Mouse (Mus musculus): Measurements from ENCODE around the gene Trim28. TPM values are rescaled to one million over a fixed set of nuclear protein-coding genes. Genes with fewer than 3 reads are reported as not detected.

Trim28 gene
- polyA plus RNA-seq, 1 experiment: 453 TPM

DNA sequence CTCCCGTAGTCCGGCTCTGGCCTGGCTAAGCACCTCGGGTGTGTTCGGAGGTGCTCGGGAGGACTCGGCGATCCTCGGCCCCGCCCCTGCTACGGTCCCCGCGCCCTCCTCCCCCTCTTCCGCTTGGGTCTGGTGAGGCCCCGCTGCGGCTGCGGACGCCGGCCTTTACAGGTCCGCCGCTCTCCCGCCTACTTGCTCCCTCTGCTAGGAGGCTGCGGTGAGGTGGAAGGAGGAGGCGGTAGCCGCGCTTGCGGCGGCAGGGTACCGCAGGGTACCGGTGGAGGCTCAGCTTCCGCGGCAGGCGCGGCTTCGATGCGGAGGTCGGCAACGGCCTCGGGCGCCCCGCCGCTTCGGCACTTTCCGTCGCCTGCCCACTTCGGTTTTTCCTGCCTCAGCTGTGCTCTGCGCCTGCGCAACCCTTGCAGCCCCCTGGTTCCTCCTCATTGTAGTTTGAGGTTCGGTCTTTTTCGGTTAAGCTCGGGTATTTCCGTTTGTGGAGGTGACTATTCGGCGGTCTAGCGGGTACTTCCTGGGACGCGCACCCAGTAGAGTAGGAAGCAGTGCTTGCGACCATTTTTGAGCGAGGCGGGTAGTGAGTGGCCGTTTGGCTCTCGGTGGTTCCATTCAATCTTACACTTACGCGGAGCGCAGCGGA lies 39.1 kb downstream of the Trim28 start, which contains the start of gene Ube2m:
Gene Ube2m, minus strand, starts transcription at position 375 of the 655 bp plus-strand sequence.
- Histone ChIP-seq H3K4me3 (ENCODE audit: insufficient read depth, low read length) (peak within 1 kb of the TSS; percentile 87), H3K27ac (ENCODE audit: insufficient read depth, low read length) (peak within 1 kb of the TSS; percentile 100), H3K4me1 (ENCODE audit: control insufficient read depth, insufficient read depth, low read length) (peaks cover 12% of the 10 kb centered on the region; the same call in 1 of the 2 replicates)
- no peak for TF ChIP-seq CTCF (IDR thresholded peaks at IDR 0.05; ENCODE audit: borderline replicate concordance, insufficient read depth, low read length)
- peak; percentile 93 for TF ChIP-seq POLR2A (IDR thresholded peaks at IDR 0.05; ENCODE audit: low read depth, low read length)

DNA sequence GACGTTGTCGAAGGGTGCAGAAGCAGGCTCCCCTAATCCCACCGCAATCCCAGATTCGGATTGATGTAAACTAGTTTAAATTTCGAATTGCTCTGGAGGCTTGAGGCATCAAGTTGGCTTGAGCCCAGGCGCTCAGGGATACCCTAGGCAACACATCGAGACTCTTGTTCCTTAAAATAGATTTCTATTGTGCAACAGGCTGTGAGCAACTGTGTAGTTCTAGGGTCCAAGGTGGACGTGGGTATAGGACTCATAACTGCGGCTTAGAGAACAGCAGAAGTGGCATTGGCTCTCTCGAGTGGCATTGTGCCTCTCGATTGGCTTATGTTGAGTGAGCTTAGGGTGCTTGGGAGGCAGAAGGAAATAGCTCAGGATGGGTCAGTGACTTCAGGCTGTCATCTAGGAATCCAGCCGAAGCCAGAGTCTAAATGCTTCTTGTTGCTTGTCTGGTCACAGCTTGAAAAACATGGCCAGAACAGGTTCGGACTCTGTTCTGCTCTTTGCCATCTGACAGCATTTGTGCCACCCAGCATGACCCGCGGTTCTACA lies 39.8 kb downstream of the Trim28 start:
- peak overlapping the region; percentile 100 for H3K27ac ChIP-seq (ENCODE audit: insufficient read depth, low read length)
- H3K4me1 ChIP-seq (ENCODE audit: control insufficient read depth, insufficient read depth, low read length): peaks cover 8% of the 10 kb centered on the region; the same call in 1 of the 2 replicates
- peak overlapping the region; percentile 74 for H3K4me3 ChIP-seq (ENCODE audit: insufficient read depth, low read length)
- peak; percentile 37; the same call in 1 of the 2 replicates for TF ChIP-seq POLR2A (IDR thresholded peaks at IDR 0.05; ENCODE audit: low read depth, low read length)
- no peak for TF ChIP-seq CTCF (IDR thresholded peaks at IDR 0.05; ENCODE audit: borderline replicate concordance, insufficient read depth, low read length)

DNA sequence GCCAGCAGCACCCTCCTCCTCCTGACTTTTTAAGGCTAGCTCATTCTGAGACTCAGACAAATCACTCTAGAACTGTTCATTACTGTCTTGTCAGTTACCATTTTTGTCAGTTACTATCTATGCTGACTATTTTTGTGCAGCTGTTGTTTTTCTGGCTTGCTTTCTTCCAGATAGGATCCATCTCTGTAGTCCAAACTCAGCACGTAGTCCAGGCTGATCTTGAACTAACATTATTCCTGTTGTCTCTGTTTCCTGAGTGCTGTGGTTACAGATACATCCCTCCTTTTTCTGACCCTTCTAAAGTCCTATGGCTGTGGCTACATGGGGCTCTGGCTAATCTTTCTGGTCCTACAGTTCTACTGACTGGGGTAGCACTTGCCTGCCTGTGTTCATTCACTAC lies 40.3 kb downstream of the Trim28 start:
- TF ChIP-seq CTCF (IDR thresholded peaks at IDR 0.05; ENCODE audit: borderline replicate concordance, insufficient read depth, low read length) (no peak), POLR2A (IDR thresholded peaks at IDR 0.05; ENCODE audit: low read depth, low read length) (no peak)
- H3K4me1 ChIP-seq (ENCODE audit: control insufficient read depth, insufficient read depth, low read length): peaks cover 8% of the 10 kb centered on the region; the same call in 1 of the 2 replicates
- H3K4me3 ChIP-seq (ENCODE audit: insufficient read depth, low read length): peak overlapping the region; percentile 74
- peak overlapping the region; percentile 100; the same call in 1 of the 2 replicates for H3K27ac ChIP-seq (ENCODE audit: insufficient read depth, low read length)

DNA sequence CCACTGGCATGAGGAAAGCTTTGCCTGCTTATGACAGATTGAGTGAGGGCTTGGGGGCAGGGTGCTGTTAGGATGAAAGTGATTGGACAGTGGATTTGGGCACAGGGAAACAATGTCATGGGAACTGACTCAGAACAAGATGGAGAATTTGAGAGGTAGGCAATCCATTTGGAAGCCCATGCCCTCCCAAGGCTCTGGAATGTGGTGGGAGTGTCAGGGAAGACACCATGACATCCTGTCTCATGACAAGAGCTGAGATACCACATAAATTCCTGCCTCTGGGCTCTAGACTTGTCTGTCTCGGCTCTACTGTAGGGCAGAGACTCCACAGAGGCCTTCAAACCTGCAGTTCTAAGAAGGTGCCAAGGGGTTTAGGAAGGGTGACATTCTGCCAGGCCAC lies 42.3 kb downstream of the Trim28 start:
- Histone ChIP-seq H3K4me1 (ENCODE audit: control insufficient read depth, insufficient read depth, low read length) (peaks cover 2% of the 10 kb centered on the region; the same call in 1 of the 2 replicates), H3K27ac (ENCODE audit: insufficient read depth, low read length) (no peak overlapping the region), H3K4me3 (ENCODE audit: insufficient read depth, low read length) (no peak overlapping the region)
- TF ChIP-seq CTCF (IDR thresholded peaks at IDR 0.05; ENCODE audit: borderline replicate concordance, insufficient read depth, low read length) (no peak), POLR2A (IDR thresholded peaks at IDR 0.05; ENCODE audit: low read depth, low read length) (no peak)

DNA sequence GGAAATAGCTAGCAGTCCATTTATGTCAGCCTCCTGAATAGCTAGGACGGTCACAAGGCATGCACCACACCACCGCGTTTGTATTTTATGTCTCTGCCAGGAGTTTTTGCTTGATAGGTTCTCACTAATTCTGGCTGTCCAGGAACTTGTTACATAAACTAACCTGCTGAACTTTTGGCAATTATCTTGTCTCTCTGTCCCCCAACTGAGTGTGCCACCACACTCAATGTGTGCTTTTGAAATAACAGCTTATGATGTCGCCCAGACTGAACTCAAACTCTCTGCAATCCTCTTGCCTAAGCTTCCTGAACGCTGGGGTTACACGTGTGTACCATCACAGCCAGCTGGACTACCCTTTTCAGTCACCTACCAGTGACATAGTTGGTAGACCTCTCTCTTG lies 43.6 kb downstream of the Trim28 start:
- Histone ChIP-seq H3K27ac (ENCODE audit: insufficient read depth, low read length) (no peak overlapping the region), H3K4me1 (ENCODE audit: control insufficient read depth, insufficient read depth, low read length) (no peaks in the 10 kb centered on the region), H3K4me3 (ENCODE audit: insufficient read depth, low read length) (no peak overlapping the region)
- TF ChIP-seq CTCF (IDR thresholded peaks at IDR 0.05; ENCODE audit: borderline replicate concordance, insufficient read depth, low read length): no peak
- no peak; the same call in 1 of the 2 replicates for TF ChIP-seq POLR2A (IDR thresholded peaks at IDR 0.05; ENCODE audit: low read depth, low read length)

DNA sequence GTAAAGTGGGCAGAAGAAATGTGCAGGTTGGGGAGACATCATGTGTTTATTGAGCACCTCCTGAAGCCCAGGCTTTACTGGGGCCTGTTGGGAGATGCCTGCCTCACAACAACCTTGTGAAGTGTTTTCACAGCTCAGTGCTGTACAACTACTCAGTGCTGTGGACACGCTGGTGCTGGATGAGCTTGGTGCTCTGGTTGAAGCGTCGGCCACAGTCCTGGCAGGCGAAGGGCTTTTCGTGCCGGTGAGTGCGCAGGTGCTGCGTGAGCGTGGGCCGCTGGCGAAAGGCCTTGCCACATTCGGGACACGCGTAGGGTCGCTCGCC lies 44.2 kb downstream of the Trim28 start:
- TF ChIP-seq CTCF (IDR thresholded peaks at IDR 0.05; ENCODE audit: borderline replicate concordance, insufficient read depth, low read length) (no peak), POLR2A (IDR thresholded peaks at IDR 0.05; ENCODE audit: low read depth, low read length) (no peak)
- Histone ChIP-seq H3K4me3 (ENCODE audit: insufficient read depth, low read length) (no peak overlapping the region), H3K4me1 (ENCODE audit: control insufficient read depth, insufficient read depth, low read length) (no peaks in the 10 kb centered on the region), H3K27ac (ENCODE audit: insufficient read depth, low read length) (no peak overlapping the region)

DNA sequence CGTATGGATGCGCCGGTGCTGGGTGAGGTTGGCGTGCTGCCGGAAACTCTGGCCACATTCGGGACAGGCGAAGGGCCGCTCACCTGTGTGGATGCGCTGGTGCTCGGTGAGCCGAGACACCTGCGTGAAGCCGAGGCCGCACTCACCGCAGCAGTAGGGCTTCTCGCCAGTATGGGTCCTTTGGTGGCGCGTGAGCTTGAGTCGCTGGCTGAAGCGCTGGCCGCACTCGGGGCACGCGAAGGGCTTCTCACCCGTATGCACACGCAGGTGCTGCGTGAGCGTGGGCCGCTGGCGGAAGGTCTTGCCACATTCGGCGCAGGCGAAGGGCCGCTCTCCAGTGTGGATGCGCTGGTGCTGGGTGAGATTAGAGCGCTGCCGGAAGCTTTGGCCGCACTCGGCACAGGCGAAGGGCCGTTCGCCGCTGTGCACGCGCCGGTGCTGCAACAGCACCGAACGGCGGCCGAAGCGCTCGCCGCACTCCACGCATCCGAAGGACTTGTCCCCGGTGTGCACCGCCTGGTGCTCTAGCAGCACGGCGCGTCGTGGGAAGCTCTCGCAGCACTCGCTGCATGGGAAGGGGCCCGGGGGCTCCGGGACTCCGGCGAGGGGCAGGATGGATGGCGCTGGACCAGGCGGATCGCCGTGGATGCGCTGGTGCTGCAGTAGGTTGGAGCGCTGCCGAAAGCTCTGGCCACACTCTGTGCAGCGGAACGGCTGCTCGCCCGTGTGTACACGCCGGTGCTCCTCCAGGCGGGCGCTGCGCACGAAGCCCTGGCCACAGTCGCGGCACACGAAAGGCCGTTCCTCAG lies 44.7 kb downstream of the Trim28 start:
- H3K27ac ChIP-seq (ENCODE audit: insufficient read depth, low read length): no peak overlapping the region
- TF ChIP-seq CTCF (IDR thresholded peaks at IDR 0.05; ENCODE audit: borderline replicate concordance, insufficient read depth, low read length): no peak
- TF ChIP-seq POLR2A (IDR thresholded peaks at IDR 0.05; ENCODE audit: low read depth, low read length): no peak
- H3K4me3 ChIP-seq (ENCODE audit: insufficient read depth, low read length): peak overlapping the region; percentile 8; the same call in 1 of the 2 replicates
- no peaks in the 10 kb centered on the region for H3K4me1 ChIP-seq (ENCODE audit: control insufficient read depth, insufficient read depth, low read length)

DNA sequence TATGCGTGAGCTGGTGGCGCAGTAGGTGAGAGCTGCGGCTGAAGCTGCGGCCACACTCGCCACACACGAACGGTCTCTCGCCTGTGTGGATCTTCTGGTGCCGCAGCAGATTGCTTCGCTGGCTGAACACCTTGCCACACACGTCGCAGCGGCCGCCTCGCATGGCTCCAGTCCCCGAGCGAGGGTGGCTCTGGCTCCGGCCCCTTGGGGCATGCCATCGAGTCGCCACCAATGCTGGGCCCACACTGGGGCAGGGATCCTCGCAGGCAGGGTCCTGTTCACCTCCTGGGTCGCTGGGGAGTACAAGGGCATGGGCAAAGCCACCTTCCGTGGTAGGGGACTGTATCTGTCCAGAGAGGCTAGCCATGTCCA lies 45.3 kb downstream of the Trim28 start:
- Histone ChIP-seq H3K27ac (ENCODE audit: insufficient read depth, low read length) (no peak overlapping the region), H3K4me1 (ENCODE audit: control insufficient read depth, insufficient read depth, low read length) (no peaks in the 10 kb centered on the region), H3K4me3 (ENCODE audit: insufficient read depth, low read length) (0 out of 2 replicates have a peak overlapping the region, but pooled peaks have one; percentile 8)
- TF ChIP-seq CTCF (IDR thresholded peaks at IDR 0.05; ENCODE audit: borderline replicate concordance, insufficient read depth, low read length): no peak
- TF ChIP-seq POLR2A (IDR thresholded peaks at IDR 0.05; ENCODE audit: low read depth, low read length): no peak

DNA sequence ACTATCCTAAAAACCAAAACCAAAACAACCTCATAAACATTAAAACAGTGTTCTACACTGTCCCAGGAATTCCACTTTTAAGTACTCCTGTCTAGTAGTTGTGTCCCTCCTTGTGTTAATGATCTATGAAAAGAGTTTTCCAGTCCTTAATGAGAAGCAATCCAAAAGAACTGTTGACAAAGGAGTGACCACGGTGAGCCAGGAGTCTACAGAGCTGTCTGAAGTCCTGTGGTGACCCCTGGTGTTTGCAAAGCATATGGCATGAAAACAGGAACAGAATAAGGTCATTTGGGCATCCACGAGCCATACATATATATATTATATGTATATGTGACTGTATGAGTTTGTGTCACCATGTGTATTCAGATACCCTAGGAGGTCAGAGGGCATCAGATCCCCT lies 47.2 kb downstream of the Trim28 start:
- H3K4me3 ChIP-seq (ENCODE audit: insufficient read depth, low read length): no peak overlapping the region
- H3K27ac ChIP-seq (ENCODE audit: insufficient read depth, low read length): no peak overlapping the region
- TF ChIP-seq POLR2A (IDR thresholded peaks at IDR 0.05; ENCODE audit: low read depth, low read length) (no peak), CTCF (IDR thresholded peaks at IDR 0.05; ENCODE audit: borderline replicate concordance, insufficient read depth, low read length) (peak; percentile 25; the same call in 1 of the 2 replicates)

More for the DNA sequence above, 47.2 kb downstream of the Trim28 start:
- H3K4me1 ChIP-seq (ENCODE audit: control insufficient read depth, insufficient read depth, low read length): no peaks in the 10 kb centered on the region
